Mouse (Mus musculus) MEL (cell line): ENCODE measurements around the gene Aldh8a1. TPM values are rescaled to one million over a fixed set of nuclear protein-coding genes. Genes with fewer than 3 reads are reported as not detected.

Experiments used
- DNase-seq: peaks from one replicate; pipeline ENCODE4 v3.0.0; 2011; ENCODE audit warnings: low read depth, low spot score
- H3K27ac ChIP-seq: 2 replicates; pipeline ENCODE4 v1.5.1; 2012; ENCODE audit warnings: low read depth, mild to moderate bottlenecking, control low read depth, low read length, moderate library complexity; ENCODE audit not compliant: control insufficient read depth
- H3K27me3 ChIP-seq, 2 experiments: fragments of 150-350 bp in 1 of 2; sonication (generic) in 1 of 2; 2 replicates each; pipeline ENCODE4 v1.6.1; 2012; ENCODE audit warnings: low read length in 2 of 2, mild to moderate bottlenecking in 2 of 2, improper control_type of control experiment in 1 of 2, moderate library complexity in 1 of 2; ENCODE audit not compliant: insufficient read depth in 2 of 2, control insufficient read depth in 1 of 2
- H3K36me3 ChIP-seq, 2 experiments: 2 replicates each; pipeline ENCODE4 v1.6.1; 2012 to 2014; ENCODE audit warnings: low read length in 2 of 2, improper control_type of control experiment in 1 of 2, inconsistent platforms in 1 of 2, mild to moderate bottlenecking in 1 of 2; ENCODE audit not compliant: insufficient read depth in 2 of 2, control insufficient read depth in 1 of 2
- H3K4me1 ChIP-seq, 2 experiments: fragments of 150-350 bp in 1 of 2; sonication (generic) in 1 of 2; 2 replicates each; pipeline ENCODE4 v1.6.1; 2012; ENCODE audit warnings: low read length in 2 of 2, improper control_type of control experiment in 1 of 2, mild to moderate bottlenecking in 1 of 2; ENCODE audit not compliant: insufficient read depth in 2 of 2, control insufficient read depth in 1 of 2
- H3K4me3 ChIP-seq, 2 experiments: fragments of 150-350 bp in 1 of 2; sonication (generic) in 1 of 2; 2 replicates each; pipeline ENCODE4 v1.5.1; 2012; ENCODE audit warnings: low read depth in 2 of 2, low read length in 2 of 2, mild to moderate bottlenecking in 2 of 2, moderate library complexity in 2 of 2, control low read depth in 1 of 2, improper control_type of control experiment in 1 of 2; ENCODE audit not compliant: control insufficient read depth in 1 of 2, insufficient read depth in 1 of 2
- H3K79me2 ChIP-seq: 2 replicates; pipeline ENCODE4 v1.6.1; 2012; ENCODE audit warnings: mild to moderate bottlenecking, low read length, moderate library complexity; ENCODE audit not compliant: control insufficient read depth, poor library complexity, insufficient read depth
- H3K9ac ChIP-seq: 2 replicates; pipeline ENCODE4 v1.6.1; 2012; ENCODE audit warnings: low read depth, mild to moderate bottlenecking, control low read depth, low read length, moderate library complexity; ENCODE audit not compliant: control insufficient read depth, poor library complexity, severe bottlenecking
- H3K9me3 ChIP-seq: fragments of 150-350 bp; sonication (generic); replicated peaks from 2 replicates; pipeline ENCODE4 v1.6.1; 2012; ENCODE audit warnings: mild to moderate bottlenecking, low read length, improper control_type of control experiment, moderate library complexity; ENCODE audit not compliant: insufficient read depth
- BHLHE40 ChIP-seq: IDR thresholded peaks from 2 replicates; pipeline ENCODE4 v1.6.1; 2012; ENCODE audit warnings: low read depth, mild to moderate bottlenecking, inconsistent platforms, low read length, improper control_type of control experiment, borderline replicate concordance
- CTCF ChIP-seq, 3 experiments: IDR thresholded peaks in 2 of 3; conservative IDR thresholded peaks in 1 of 3; 2 replicates each; pipeline ENCODE4 v1.5.1; 2011 to 2012; ENCODE audit warnings: low read length in 3 of 3, low read depth in 2 of 3, mild to moderate bottlenecking in 2 of 3, improper control_type of control experiment in 1 of 3, inconsistent platforms in 1 of 3, mixed read lengths in 1 of 3, moderate library complexity in 1 of 3; ENCODE audit not compliant: control insufficient read depth in 1 of 3, insufficient read depth in 1 of 3, poor library complexity in 1 of 3, severe bottlenecking in 1 of 3
- ELF1 ChIP-seq: IDR thresholded peaks from 2 replicates; pipeline ENCODE4 v1.6.1; 2014; ENCODE audit warnings: low read depth, mild to moderate bottlenecking, inconsistent platforms, low read length, improper control_type of control experiment, moderate library complexity
- EP300 ChIP-seq, 2 experiments: IDR thresholded peaks; 2 replicates each; pipeline ENCODE4 v1.6.1; 2011; ENCODE audit warnings: improper control_type of control experiment in 2 of 2, low read length in 2 of 2, low read depth in 1 of 2, mild to moderate bottlenecking in 1 of 2
- GABPA ChIP-seq: IDR thresholded peaks from 2 replicates; pipeline ENCODE4 v1.6.1; 2012; ENCODE audit warnings: low read depth, mild to moderate bottlenecking, inconsistent platforms, low read length, improper control_type of control experiment, moderate library complexity
- GATA1 ChIP-seq: IDR thresholded peaks from 2 replicates; pipeline ENCODE4 v1.6.1; 2011; ENCODE audit warnings: low read depth, low read length, improper control_type of control experiment
- JUND ChIP-seq: IDR thresholded peaks from 2 replicates; pipeline ENCODE4 v1.6.1; 2011; ENCODE audit warnings: low read depth, mild to moderate bottlenecking, improper control_type of control experiment, low read length
- KAT2A ChIP-seq: conservative IDR thresholded peaks from 2 replicates; pipeline ENCODE4 v1.6.1; 2012; ENCODE audit warnings: low read depth, low read length, improper control_type of control experiment, inconsistent platforms
- MAX ChIP-seq: IDR thresholded peaks from 2 replicates; pipeline ENCODE4 v1.6.1; 2011; ENCODE audit warnings: low read length, improper control_type of control experiment
- MEF2A ChIP-seq: IDR thresholded peaks from 2 replicates; pipeline ENCODE4 v1.6.1; 2014; ENCODE audit warnings: low read depth, mild to moderate bottlenecking, inconsistent platforms, low read length, improper control_type of control experiment; ENCODE audit not compliant: poor library complexity, insufficient replicate concordance, severe bottlenecking; ENCODE audit errors: extremely low read depth
- MYC ChIP-seq: IDR thresholded peaks from 2 replicates; pipeline ENCODE4 v1.6.1; 2011; ENCODE audit warnings: low read depth, mild to moderate bottlenecking, low read length, improper control_type of control experiment, moderate library complexity
- NRF1 ChIP-seq: IDR thresholded peaks from 2 replicates; pipeline ENCODE4 v1.6.1; 2014; ENCODE audit warnings: low read depth, mild to moderate bottlenecking, inconsistent platforms, low read length, improper control_type of control experiment, moderate library complexity; ENCODE audit not compliant: poor library complexity, insufficient read depth, severe bottlenecking
- RCOR1 ChIP-seq: IDR thresholded peaks from 2 replicates; pipeline ENCODE4 v1.6.1; 2012; ENCODE audit warnings: low read depth, mild to moderate bottlenecking, inconsistent platforms, low read length, improper control_type of control experiment
- SIN3A ChIP-seq: IDR thresholded peaks from 2 replicates; pipeline ENCODE4 v1.6.1; 2012; ENCODE audit warnings: low read length, improper control_type of control experiment, inconsistent platforms
- SMC3 ChIP-seq: IDR thresholded peaks from 2 replicates; pipeline ENCODE4 v1.6.1; 2011; ENCODE audit warnings: low read depth, low read length, improper control_type of control experiment
- UBTF ChIP-seq: IDR thresholded peaks from 2 replicates; pipeline ENCODE4 v1.6.1; 2012; ENCODE audit warnings: low read depth, mild to moderate bottlenecking, inconsistent platforms, low read length, improper control_type of control experiment, moderate library complexity, borderline replicate concordance; ENCODE audit not compliant: insufficient read depth
- ZMIZ1 ChIP-seq: IDR thresholded peaks from 2 replicates; pipeline ENCODE4 v1.6.1; 2012; ENCODE audit warnings: low read depth, mild to moderate bottlenecking, inconsistent platforms, low read length, improper control_type of control experiment, moderate library complexity
- ZNF384 ChIP-seq: IDR thresholded peaks from 2 replicates; pipeline ENCODE4 v1.6.1; 2012; ENCODE audit warnings: low read depth, mild to moderate bottlenecking, inconsistent platforms, low read length, improper control_type of control experiment
- polyA plus RNA-seq, 2 experiments: library from polyadenylated mRNA; stranded (reverse) in 1 of 2; unstranded in 1 of 2; fragments of >175 nt in 1 of 2; fragments of >200 nt in 1 of 2; gene quantifications; 2 replicates each; pipeline versions ENCODE4 v1.2.1 to v1.2.4; 2012; ENCODE audit warnings: low replicate concordance in 2 of 2, low read depth in 1 of 2; ENCODE audit not compliant: insufficient read length in 2 of 2, insufficient read depth in 1 of 2, missing spikeins in 1 of 2
- total RNA-seq: library from RNA; depleted of rRNA; stranded (reverse); fragments of 300-350 nt; gene quantifications from 2 replicates; pipeline ENCODE4 v1.2.3, GENCODE M21; 2012

Aldh8a1 gene
- total and polyA plus RNA-seq, 3 experiments = 0.04 to 0.07 TPM; not detected in 1

GRCm38 (mm10) chr10:21353890-21354289 lies 23.2 kb upstream of the Aldh8a1 start:
- Histone ChIP-seq H3K4me1 (peaks cover 0 to 2% of the 10 kb centered on the region in 2 experiments; a peak in 1 of 4 replicates), H3K79me2 (no peaks in the 10 kb centered on the region), H3K36me3 (peaks cover 0 to 26% of the 10 kb centered on the region in 2 experiments; a peak in 2 of 4 replicates), H3K27ac (no peak overlapping the region), H3K9ac (no peak overlapping the region), H3K9me3 (no peaks in the 10 kb centered on the region)
- DNase-seq = no peak
- TF ChIP-seq ELF1 (no peak), SMC3 (no peak), RCOR1 (no peak), CTCF (IDR thresholded peaks at IDR 0.05 in 2 of 3, conservative IDR thresholded peaks at IDR 0.05 in 1 of 3; ENCODE audit: control insufficient read depth in 1 of 3, insufficient read depth in 1 of 3, low read depth in 2 of 3, low read length in 3 of 3, poor library complexity in 1 of 3, severe bottlenecking in 1 of 3) (no peak), ZMIZ1 (no peak), KAT2A (no peak), EP300 (IDR thresholded peaks at IDR 0.05; ENCODE audit: low read depth in 1 of 2, low read length in 2 of 2) (no peak), ZNF384 (no peak), UBTF (no peak), GABPA (no peak), SIN3A (no peak), NRF1 (no peak)
- TF ChIP-seq, all 39 proteins: peak for 0
- Histone ChIP-seq H3K27me3 (no peaks in the 10 kb centered on the region), H3K4me3 (no peak overlapping the region)

GRCm38 (mm10) chr10:21354506-21354905 lies 22.6 kb upstream of the Aldh8a1 start:
- DNase-seq = no peak
- no peak overlapping the region for H3K27ac ChIP-seq
- no peak overlapping the region for H3K9ac ChIP-seq
- H3K9me3 ChIP-seq = no peaks in the 10 kb centered on the region
- no peaks in the 10 kb centered on the region for H3K27me3 ChIP-seq
- TF ChIP-seq MAX = no peak
- TF ChIP-seq MEF2A = no peak
- TF ChIP-seq NRF1 = no peak
- TF ChIP-seq EP300 (IDR thresholded peaks at IDR 0.05; ENCODE audit: low read depth in 1 of 2, low read length in 2 of 2) = no peak
- no peak for TF ChIP-seq JUND
- no peak for TF ChIP-seq GATA1
- TF ChIP-seq MYC = no peak
- no peak for TF ChIP-seq KAT2A
- no peak for TF ChIP-seq BHLHE40
- no peak for TF ChIP-seq SIN3A
- no peak for TF ChIP-seq ZNF384
- no peak for TF ChIP-seq RCOR1
- no peak overlapping the region for H3K4me3 ChIP-seq
- no peaks in the 10 kb centered on the region for H3K79me2 ChIP-seq
- peaks cover 0 to 2% of the 10 kb centered on the region in 2 experiments; a peak in 1 of 4 replicates for H3K4me1 ChIP-seq
- peaks cover 0 to 25% of the 10 kb centered on the region in 2 experiments; a peak in 2 of 4 replicates for H3K36me3 ChIP-seq
